In the genomic region with DNA sequence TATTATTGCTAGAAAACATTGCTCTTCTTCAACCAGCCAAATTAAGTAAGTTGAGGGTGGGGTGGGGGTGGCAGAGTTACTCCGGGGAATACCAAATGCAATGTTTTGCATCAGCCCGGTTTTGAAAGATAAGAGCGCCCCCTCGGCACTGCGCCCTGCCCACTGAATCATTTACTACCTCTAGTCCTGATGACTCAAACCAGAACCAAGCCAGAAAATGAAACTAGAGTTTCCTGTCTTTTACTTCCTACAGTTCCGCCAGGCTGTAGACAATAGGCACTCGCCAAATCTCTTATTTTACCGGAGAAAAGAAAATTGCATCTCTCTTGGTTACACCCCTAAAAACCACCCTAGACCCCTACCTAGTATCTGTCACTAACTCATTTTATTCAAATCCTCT, we compare ENCODE assay signal across 8 mouse cellular contexts. TPM values are rescaled to one million over a fixed set of nuclear protein-coding genes. Genes with fewer than 3 reads are reported as not detected.
DNase-seq lines count a peak whose midpoint lies in the region; ATAC-seq lines count a peak whose summit lies in the region.

No protein-coding gene starts in this region.

- H3K36me3 ChIP-seq in intestine, embryonic 15.5 days = 0 out of 2 replicates have a peak, but pooled peaks cover 5% of the 10 kb centered on the region

- peak overlapping the region; percentile 81 for H3K27ac ChIP-seq in intestine, embryonic 15.5 days

- 3% methylated on average over 8 of the region's 8 CpGs for WGBS in intestine, embryonic 15.5 days

- intact Hi-C loops in left cerebral cortex, postnatal 25 days (cut with DNase I) = loop anchor here (5.0 kb wide), 1 partner anchor 107 kb away; a partner anchor contains a TSS

- H3K9ac ChIP-seq in intestine, embryonic 15.5 days = peak overlapping the region; percentile 81

- H3K9me3 ChIP-seq in intestine, embryonic 15.5 days = no peaks in the 10 kb centered on the region

- ATAC-seq in intestine, embryonic 15.5 days = peak; percentile 46
- peak; percentile 58 for ATAC-seq in megakaryocyte progenitor cell, adult 5-6 weeks (replicated peaks; ENCODE audit: poor library complexity)

- H3K4me1 ChIP-seq in intestine, embryonic 15.5 days (replicated peaks) = no peaks in the 10 kb centered on the region

- peak overlapping the region; percentile 75 for H3K4me3 ChIP-seq in intestine, embryonic 15.5 days (replicated peaks)

- H3K27me3 ChIP-seq in intestine, embryonic 15.5 days (replicated peaks) = no peaks in the 10 kb centered on the region

- DNase-seq in embryo, embryonic 9.5 days (ENCODE audit: extremely low spot score) = peak; percentile 27
- DNase-seq in embryo, embryonic 10.5 days (ENCODE audit: low spot score) = no peak
- DNase-seq in cerebellum, postnatal 10 days = peak; percentile 59 to 68
- peak; percentile 25 for DNase-seq in gastrocnemius, postnatal 25 days
- DNase-seq in left cerebral cortex, postnatal 25 days (ENCODE audit: low spot score in 2 of 2) = peak; percentile 58 to 84
- peak; percentile 32 for DNase-seq in skeletal muscle tissue, adult 2 months (ENCODE audit: low read depth, low spot score)

- H3K4me2 ChIP-seq in intestine, embryonic 15.5 days (replicated peaks) = peak overlapping the region; percentile 80

RNA-seq across cellular contexts. Expression of a gene that starts 4.3 kb away (rescaled TPM):
- 10 to 100 TPM; 25.3 to 32.4 TPM for total RNA-seq in gastrocnemius, postnatal 25 days (2021)
- 30.5 and 36.0 TPM in 2 replicates for polyA plus RNA-seq in intestine, embryonic 15.5 days (2015; fragmentation: Nextera tagmentation; extraction: Ambion mirVana)
- total RNA-seq in left cerebral cortex, postnatal 25 days (2021) = 10 to 100 TPM; 23.2 to 28.5 TPM
- total RNA-seq in megakaryocyte progenitor cell, adult 5-6 weeks (2015) = 22.4 and 25.1 TPM in 2 replicates
- 33.6 and 48.2 TPM in 2 replicates for total RNA-seq in megakaryocyte progenitor cell, adult 5-6 weeks (2017)

RNA-seq across cellular contexts. Expression of a gene that starts 59.8 kb away (rescaled TPM):
- not detected for total RNA-seq in gastrocnemius, postnatal 25 days (2021)
- 1.5 and 2.8 TPM in 2 replicates for polyA plus RNA-seq in intestine, embryonic 15.5 days (2015; fragmentation: Nextera tagmentation; extraction: Ambion mirVana)
- total RNA-seq in left cerebral cortex, postnatal 25 days (2021) = under 1 TPM; 0.09 to 0.16 TPM
- total RNA-seq in megakaryocyte progenitor cell, adult 5-6 weeks (2015) = 0.15 and 0.49 TPM in 2 replicates
- 0.27 and 0.42 TPM in 2 replicates for total RNA-seq in megakaryocyte progenitor cell, adult 5-6 weeks (2017)
